ENCODE assay signal across 8 mouse cellular contexts in the genomic region with DNA sequence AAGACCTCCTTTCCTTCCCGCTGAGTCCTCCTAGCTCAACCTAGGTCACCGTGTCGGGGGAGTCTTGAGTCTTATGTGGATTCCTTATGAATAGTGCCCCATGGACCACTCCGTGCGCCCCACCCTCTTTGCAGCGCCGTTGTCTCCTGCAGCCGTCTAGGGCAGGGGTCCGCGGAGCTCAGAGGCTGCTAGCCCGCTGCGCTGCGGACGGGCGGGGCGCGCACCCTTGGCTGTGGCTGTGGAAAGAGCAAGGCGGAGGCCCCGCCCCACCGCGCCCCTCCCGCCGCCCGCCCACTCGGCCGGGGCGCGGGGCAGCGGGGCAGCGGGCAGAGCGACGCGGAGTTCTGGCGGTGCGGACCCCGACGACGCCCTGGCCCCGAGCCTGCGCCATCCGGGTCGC. TPM values are rescaled to one million over a fixed set of nuclear protein-coding genes. Genes with fewer than 3 reads are reported as not detected.
A peak's percentile ranks its signal among the peaks of the same experiment; 100 is the strongest.
DNase-seq lines count a peak whose midpoint lies in the region; ATAC-seq and TF ChIP-seq lines count a peak whose summit lies in the region.

Col8a2 (plus strand) TSS at position 302 of the 400 bp plus-strand sequence.

- H3K9me3 ChIP-seq in megakaryocyte, embryonic 14.5 days: peaks cover 9% of the 10 kb centered on the region
- peaks cover 5% of the 10 kb centered on the region; the same call in 1 of the 2 replicates for H3K9me3 ChIP-seq in heart, embryonic 14.5 days (ENCODE audit: control insufficient read depth, low read length)
- H3K9me3 ChIP-seq in limb, embryonic 14.5 days (ENCODE audit: control insufficient read depth, low read length): no peaks in the 10 kb centered on the region

- H3K79me2 ChIP-seq in myocyte (ENCODE audit: control insufficient read depth, insufficient read depth): no peaks in the 10 kb centered on the region

- H3K36me3 ChIP-seq in megakaryocyte, embryonic 14.5 days (replicated peaks; ENCODE audit: low read length): no peaks in the 10 kb centered on the region
- H3K36me3 ChIP-seq in heart, embryonic 14.5 days (ENCODE audit: control insufficient read depth, insufficient read depth, low read length): no peaks in the 10 kb centered on the region
- H3K36me3 ChIP-seq in limb, embryonic 14.5 days (ENCODE audit: control insufficient read depth, insufficient read depth, low read length): no peaks in the 10 kb centered on the region
- H3K36me3 ChIP-seq in myocyte (ENCODE audit: control insufficient read depth, insufficient read depth): no peaks in the 10 kb centered on the region

- no peak within 1 kb of the TSS for H3K27ac ChIP-seq in heart, embryonic 14.5 days (replicated peaks in 1 of 2; ENCODE audit: control insufficient read depth in 1 of 2, insufficient read depth in 1 of 2, low read depth in 2 of 2, low read length in 2 of 2)
- H3K27ac ChIP-seq in limb, embryonic 14.5 days (replicated peaks; ENCODE audit: low read depth, low read length): peak within 1 kb of the TSS; percentile 73

- peaks cover 27% of the 10 kb centered on the region for H3K4me1 ChIP-seq in megakaryocyte, embryonic 14.5 days
- peaks cover 7% of the 10 kb centered on the region in 2 experiments for H3K4me1 ChIP-seq in heart, embryonic 14.5 days (ENCODE audit: control insufficient read depth in 2 of 2, insufficient read depth in 2 of 2, low read length in 2 of 2)
- H3K4me1 ChIP-seq in limb, embryonic 14.5 days (ENCODE audit: control insufficient read depth, insufficient read depth, low read length): peaks cover 34% of the 10 kb centered on the region

- 2% methylated on average over 42 of the region's 42 CpGs for WGBS in heart, embryonic 14.5 days
- 3% methylated on average over 18 of the region's 42 CpGs for WGBS in limb, embryonic 14.5 days

- H3K9ac ChIP-seq in heart, embryonic 14.5 days (ENCODE audit: low read length): peak within 1 kb of the TSS; percentile 55
- H3K9ac ChIP-seq in limb, embryonic 14.5 days (ENCODE audit: low read depth, low read length, severe bottlenecking): peak within 1 kb of the TSS; percentile 65

- ATAC-seq in megakaryocyte, adult 5-6 weeks (ENCODE audit: poor library complexity, severe bottlenecking): no peak
- ATAC-seq in heart, embryonic 14.5 days (ENCODE audit: insufficient number of reproducible peaks, insufficient read depth, low FRiP score, low read depth): no peak
- peak; percentile 47 for ATAC-seq in limb, embryonic 14.5 days (ENCODE audit: low FRiP score, low read depth)

- TF ChIP-seq POLR2A in limb, embryonic 14.5 days (IDR thresholded peaks at IDR 0.05; ENCODE audit: borderline replicate concordance, extremely low read depth, insufficient read depth, insufficient read length): no peak
- TF ChIP-seq POLR2A in myocyte (IDR thresholded peaks at IDR 0.05; ENCODE audit: insufficient read length, low read depth): no peak

- peak within 1 kb of the TSS; percentile 65 for H3K4me2 ChIP-seq in heart, embryonic 14.5 days (ENCODE audit: low read length)
- H3K4me2 ChIP-seq in limb, embryonic 14.5 days (replicated peaks; ENCODE audit: low read depth, low read length, severe bottlenecking): peak within 1 kb of the TSS; percentile 55
- peak within 1 kb of the TSS; percentile 24 for H3K4me2 ChIP-seq in myocyte (ENCODE audit: low read depth)

- DNase-seq in limb, embryonic 14.5 days (ENCODE audit: low spot score): peak; percentile 27
- DNase-seq in spleen, postnatal 4 days (ENCODE audit: low spot score in 2 of 2): no peak
- DNase-seq in spleen, postnatal 14 days (ENCODE audit: low spot score in 2 of 2): no peak
- DNase-seq in thymus, postnatal 10 days (ENCODE audit: low spot score in 2 of 2): no peak

- H3K4me3 ChIP-seq in megakaryocyte, embryonic 14.5 days (replicated peaks): peak within 1 kb of the TSS; percentile 83
- H3K4me3 ChIP-seq in heart, embryonic 14.5 days (ENCODE audit: control insufficient read depth in 1 of 2, insufficient read depth in 1 of 2, low read depth in 1 of 2, low read length in 2 of 2): peak within 1 kb of the TSS; percentile 42 to 46
- H3K4me3 ChIP-seq in limb, embryonic 14.5 days (replicated peaks; ENCODE audit: low read length): peak within 1 kb of the TSS; percentile 56
- H3K4me3 ChIP-seq in myocyte: no peak within 1 kb of the TSS

- H3ac ChIP-seq in myocyte (ENCODE audit: control insufficient read depth, insufficient read length): no peak within 1 kb of the TSS

- peaks cover 87% of the 10 kb centered on the region for H3K27me3 ChIP-seq in megakaryocyte, embryonic 14.5 days (replicated peaks)
- peaks cover 63% of the 10 kb centered on the region for H3K27me3 ChIP-seq in heart, embryonic 14.5 days (ENCODE audit: control insufficient read depth, insufficient read depth, low read length)
- peaks cover 17% of the 10 kb centered on the region for H3K27me3 ChIP-seq in limb, embryonic 14.5 days (ENCODE audit: control insufficient read depth, insufficient read depth, low read length)
- peaks cover 25% of the 10 kb centered on the region for H3K27me3 ChIP-seq in myocyte (ENCODE audit: control insufficient read depth, insufficient read depth, insufficient read length)

TF ChIP-seq in myocyte, 11 proteins besides CTCF, POLR2A, EP300 and RAD21:
- TF ChIP-seq REST (IDR thresholded peaks at IDR 0.05; ENCODE audit: insufficient read depth, insufficient read length) (no peak), MYOD1 (IDR thresholded peaks at IDR 0.05; ENCODE audit: control insufficient read depth in 1 of 3, insufficient read length in 2 of 3, low read depth in 2 of 3) (no peak), TCF12 (IDR thresholded peaks at IDR 0.05; ENCODE audit: insufficient read depth, poor library complexity, severe bottlenecking) (no peak), USF1 (IDR thresholded peaks at IDR 0.05; ENCODE audit: low read depth) (no peak), MYOG (IDR thresholded peaks at IDR 0.05; ENCODE audit: control insufficient read depth in 1 of 3, insufficient read depth in 1 of 3, insufficient read length in 2 of 3, low read depth in 2 of 3) (no peak)

RNA-seq across cellular contexts. Expression of gene Col8a2, which starts in this region (rescaled TPM):
- polyA plus RNA-seq in megakaryocyte, embryonic 14.5 days (2012; ENCODE audit: insufficient read depth, low replicate concordance): not detected in 2 replicates
- total RNA-seq in megakaryocyte, adult 5-6 weeks (2015): not detected in 2 replicates
- total RNA-seq in megakaryocyte, adult 5-6 weeks (2017): not detected in 2 replicates
- 3.8 and 4.8 TPM in 2 replicates for polyA plus RNA-seq in heart, embryonic 14.5 days (2014; fragmentation: Nextera tagmentation; extraction: Ambion mirVana)
- polyA plus RNA-seq in limb, embryonic 14.5 days (2012; rRNA removed): 50.3 and 57.4 TPM in 2 replicates
- 74.6 and 75.4 TPM in 2 replicates for polyA plus RNA-seq in limb, embryonic 14.5 days (2014; fragmentation: Nextera tagmentation; extraction: Ambion mirVana)
- 0.06 TPM for polyA plus RNA-seq in myocyte (2012; fragmentation: generic; extraction: Trizol)
